Mouse (Mus musculus): ENCODE data around the gene Tab1.

DNA sequence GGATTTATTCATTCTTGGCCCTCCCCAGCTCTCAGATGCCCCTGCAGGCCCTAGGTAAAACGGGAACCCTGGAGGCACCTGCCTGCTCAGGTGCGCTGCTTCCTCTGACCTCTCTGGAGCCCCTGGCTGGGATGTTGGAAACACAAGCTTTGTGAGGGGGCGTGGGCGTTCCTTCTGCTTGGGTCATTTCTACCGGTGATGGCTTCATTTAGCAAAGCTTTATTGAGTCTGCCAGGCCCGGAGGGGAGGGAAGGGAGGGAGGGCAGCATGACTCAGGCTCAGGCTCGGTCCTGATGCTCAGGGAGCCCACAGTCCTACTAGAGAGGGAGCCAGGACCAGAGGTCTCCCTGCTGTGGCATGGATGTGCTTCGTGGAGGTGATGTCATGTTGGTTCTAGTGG is 40.3 kb upstream of the Tab1 start:
- TF ChIP-seq CTCF (IDR thresholded peaks at IDR 0.05; ENCODE audit: control insufficient read depth, insufficient read depth, insufficient replicate concordance, low read depth, low read length) (no peak), POLR2A (IDR thresholded peaks at IDR 0.05; ENCODE audit: control insufficient read depth, low read depth, low read length) (no peak)

Data from testis, adult 2 months (tissue).